Mouse (Mus musculus): Measurements from ENCODE around the gene Tmco5. TPM values are rescaled to one million over a fixed set of nuclear protein-coding genes. Genes with fewer than 3 reads are reported as not detected.
A peak's percentile ranks its signal among the peaks of the same experiment; 100 is the strongest.

Tmco5 gene
- not detected in 2 replicates for polyA plus RNA-seq (2016; fragmentation: Nextera tagmentation; extraction: Ambion mirVana)

- 86% methylated on average over 3 of the region's 3 CpGs for WGBS
- H3K27me3 ChIP-seq (ENCODE audit: low read depth, poor library complexity, severe bottlenecking): no peaks in the 10 kb centered on the region
- peaks cover 11% of the 10 kb centered on the region for H3K4me1 ChIP-seq
- H3K36me3 ChIP-seq: no peaks in the 10 kb centered on the region
- H3K27ac ChIP-seq: no peak within 1 kb of the TSS
- no peak for DNase-seq (ENCODE audit: low spot score)
- no peak within 1 kb of the TSS for H3K4me3 ChIP-seq
- no peaks in the 10 kb centered on the region for H3K9me3 ChIP-seq (replicated peaks)
Measured at GRCm38 (mm10) chr2:116878391-116878790, at the start of gene Tmco5. Gene Tmco5, plus strand, starts transcription at chr2:116878691.

GRCm38 (mm10) chr2:116831863-116832262, 46.6 kb upstream of the Tmco5 start:
- no peak for DNase-seq (ENCODE audit: low spot score)
- WGBS: 78% methylated on average over 11 of the region's 11 CpGs

GRCm38 (mm10) chr2:116837829-116838228, 40.7 kb upstream of the Tmco5 start:
- WGBS: 45% methylated on average over 3 of the region's 3 CpGs
- DNase-seq (ENCODE audit: low spot score): no peak
- Histone ChIP-seq H3K27me3 (ENCODE audit: low read depth, poor library complexity, severe bottlenecking) (no peaks in the 10 kb centered on the region), H3K9me3 (replicated peaks) (no peaks in the 10 kb centered on the region), H3K4me1 (no peaks in the 10 kb centered on the region), H3K36me3 (no peaks in the 10 kb centered on the region), H3K4me3 (no peak overlapping the region), H3K27ac (no peak overlapping the region)

More at GRCm38 (mm10) chr2:116831863-116832262, 46.6 kb upstream of the Tmco5 start:
- H3K9me3 ChIP-seq (replicated peaks): no peaks in the 10 kb centered on the region
- H3K4me3 ChIP-seq: no peak overlapping the region
- H3K4me1 ChIP-seq: no peaks in the 10 kb centered on the region
- no peak overlapping the region for H3K27ac ChIP-seq
- no peaks in the 10 kb centered on the region for H3K36me3 ChIP-seq
- no peaks in the 10 kb centered on the region for H3K27me3 ChIP-seq (ENCODE audit: low read depth, poor library complexity, severe bottlenecking)

- Histone ChIP-seq H3K27ac (no peak overlapping the region), H3K4me1 (no peaks in the 10 kb centered on the region), H3K4me3 (no peak overlapping the region), H3K27me3 (ENCODE audit: low read depth, poor library complexity, severe bottlenecking) (no peaks in the 10 kb centered on the region), H3K36me3 (no peaks in the 10 kb centered on the region), H3K9me3 (replicated peaks) (no peaks in the 10 kb centered on the region)
- no peak for DNase-seq (ENCODE audit: low spot score)
- 49% methylated on average over 8 of the region's 8 CpGs for WGBS
Measured at GRCm38 (mm10) chr2:116838538-116839197, 39.8 kb upstream of the Tmco5 start.

GRCm38 (mm10) chr2:116849980-116850636, 28.4 kb upstream of the Tmco5 start:
- no peaks in the 10 kb centered on the region for H3K27me3 ChIP-seq (ENCODE audit: low read depth, poor library complexity, severe bottlenecking)
- no peaks in the 10 kb centered on the region for H3K36me3 ChIP-seq
- DNase-seq (ENCODE audit: low spot score): no peak
- H3K4me1 ChIP-seq: no peaks in the 10 kb centered on the region
- H3K4me3 ChIP-seq: no peak overlapping the region
- H3K9me3 ChIP-seq (replicated peaks): no peaks in the 10 kb centered on the region
- WGBS: 88% methylated on average over 20 of the region's 20 CpGs
- no peak overlapping the region for H3K27ac ChIP-seq

- WGBS: 83% methylated on average over 4 of the region's 4 CpGs
Measured at GRCm38 (mm10) chr2:116851356-116851755, 27.1 kb upstream of the Tmco5 start.

GRCm38 (mm10) chr2:116852249-116852648, 26.2 kb upstream of the Tmco5 start:
- no peak for DNase-seq (ENCODE audit: low spot score)
- no peaks in the 10 kb centered on the region for H3K36me3 ChIP-seq
- no peak overlapping the region for H3K27ac ChIP-seq
- no peak overlapping the region for H3K4me3 ChIP-seq
- 76% methylated on average over 5 of the region's 5 CpGs for WGBS
- H3K27me3 ChIP-seq (ENCODE audit: low read depth, poor library complexity, severe bottlenecking): no peaks in the 10 kb centered on the region
- no peaks in the 10 kb centered on the region for H3K9me3 ChIP-seq (replicated peaks)
- H3K4me1 ChIP-seq: no peaks in the 10 kb centered on the region

More at GRCm38 (mm10) chr2:116851356-116851755, 27.1 kb upstream of the Tmco5 start:
- no peak for DNase-seq (ENCODE audit: low spot score)
- H3K27ac ChIP-seq: no peak overlapping the region
- H3K4me3 ChIP-seq: no peak overlapping the region
- no peaks in the 10 kb centered on the region for H3K36me3 ChIP-seq
- H3K27me3 ChIP-seq (ENCODE audit: low read depth, poor library complexity, severe bottlenecking): no peaks in the 10 kb centered on the region
- H3K4me1 ChIP-seq: no peaks in the 10 kb centered on the region
- no peaks in the 10 kb centered on the region for H3K9me3 ChIP-seq (replicated peaks)

- Histone ChIP-seq H3K4me3 (no peak overlapping the region), H3K4me1 (peaks cover 7% of the 10 kb centered on the region), H3K27me3 (ENCODE audit: low read depth, poor library complexity, severe bottlenecking) (no peaks in the 10 kb centered on the region), H3K36me3 (no peaks in the 10 kb centered on the region), H3K9me3 (replicated peaks) (no peaks in the 10 kb centered on the region), H3K27ac (no peak overlapping the region)
- DNase-seq (ENCODE audit: low spot score): no peak
- 70% methylated on average over 6 of the region's 6 CpGs for WGBS
Measured at GRCm38 (mm10) chr2:116858703-116859102, 19.8 kb upstream of the Tmco5 start.

GRCm38 (mm10) chr2:116876955-116877615, 1.4 kb upstream of the Tmco5 start:
- H3K27me3 ChIP-seq (ENCODE audit: low read depth, poor library complexity, severe bottlenecking): no peaks in the 10 kb centered on the region
- WGBS: 44% methylated on average over 9 of the region's 9 CpGs
- H3K9me3 ChIP-seq (replicated peaks): no peaks in the 10 kb centered on the region
- H3K4me1 ChIP-seq: peaks cover 11% of the 10 kb centered on the region
- no peak overlapping the region; the same call in 1 of the 2 replicates for H3K27ac ChIP-seq
- no peak overlapping the region for H3K4me3 ChIP-seq
- H3K36me3 ChIP-seq: no peaks in the 10 kb centered on the region
- DNase-seq (ENCODE audit: low spot score): no peak

- no peak overlapping the region for H3K27ac ChIP-seq
Measured at GRCm38 (mm10) chr2:116879730-116880129, 1.2 kb downstream of the Tmco5 start.

GRCm38 (mm10) chr2:116893316-116893987, 15.0 kb downstream of the Tmco5 start:
- H3K4me3 ChIP-seq: peak overlapping the region; percentile 46
- DNase-seq (ENCODE audit: low spot score): no peak
- H3K27ac ChIP-seq: no peak overlapping the region
- no peaks in the 10 kb centered on the region for H3K36me3 ChIP-seq
- H3K9me3 ChIP-seq (replicated peaks): no peaks in the 10 kb centered on the region
- no peaks in the 10 kb centered on the region for H3K27me3 ChIP-seq (ENCODE audit: low read depth, poor library complexity, severe bottlenecking)
- peaks cover 11% of the 10 kb centered on the region for H3K4me1 ChIP-seq
- 43% methylated on average over 13 of the region's 14 CpGs for WGBS

More at GRCm38 (mm10) chr2:116879730-116880129, 1.2 kb downstream of the Tmco5 start:
- 97% methylated on average over 3 of the region's 3 CpGs for WGBS
- no peaks in the 10 kb centered on the region for H3K9me3 ChIP-seq (replicated peaks)
- no peaks in the 10 kb centered on the region for H3K36me3 ChIP-seq
- no peaks in the 10 kb centered on the region for H3K27me3 ChIP-seq (ENCODE audit: low read depth, poor library complexity, severe bottlenecking)
- no peak overlapping the region for H3K4me3 ChIP-seq
- DNase-seq (ENCODE audit: low spot score): no peak
- H3K4me1 ChIP-seq: peaks cover 11% of the 10 kb centered on the region

GRCm38 (mm10) chr2:116893988-116894363, 15.5 kb downstream of the Tmco5 start:
- Histone ChIP-seq H3K36me3 (no peaks in the 10 kb centered on the region), H3K27me3 (ENCODE audit: low read depth, poor library complexity, severe bottlenecking) (no peaks in the 10 kb centered on the region), H3K4me1 (peaks cover 11% of the 10 kb centered on the region), H3K4me3 (peak overlapping the region; percentile 46), H3K9me3 (replicated peaks) (no peaks in the 10 kb centered on the region), H3K27ac (no peak overlapping the region)
- WGBS: 1% methylated on average over 9 of the region's 9 CpGs
- DNase-seq (ENCODE audit: low spot score): peak; percentile 69

Measured in limb, embryonic 10.5 days (tissue).